Mouse (Mus musculus) thymus, adult 2 months (tissue): ENCODE measurements around the gene Frmd8. TPM values are rescaled to one million over a fixed set of nuclear protein-coding genes. Genes with fewer than 3 reads are reported as not detected.

Source experiments
- DNase-seq: peaks from one replicate; pipeline ENCODE4 v3.0.0; 2021
- H3K27ac ChIP-seq: fragments of 200-500 bp; 2 replicates; pipeline ENCODE4 v1.5.1; 2012; ENCODE audit warnings: low read length, control low read depth; ENCODE audit not compliant: control insufficient read depth, insufficient read depth
- H3K27me3 ChIP-seq: fragments of 200-500 bp; 2 replicates; pipeline ENCODE4 v1.6.1; 2012; ENCODE audit warnings: mild to moderate bottlenecking, low read length, moderate library complexity, mixed read lengths; ENCODE audit not compliant: control insufficient read depth, insufficient read depth
- H3K36me3 ChIP-seq: fragments of 200-500 bp; 2 replicates; pipeline ENCODE4 v1.6.1; 2012; ENCODE audit warnings: mild to moderate bottlenecking, low read length, moderate library complexity; ENCODE audit not compliant: control insufficient read depth, insufficient read depth
- H3K4me1 ChIP-seq: fragments of 200-500 bp; replicated peaks from 2 replicates; pipeline ENCODE4 v1.6.1; 2012; ENCODE audit warnings: low read length; ENCODE audit not compliant: control insufficient read depth, insufficient read depth
- H3K4me3 ChIP-seq: fragments of 200-500 bp; 2 replicates; pipeline ENCODE4 v1.5.1; 2012; ENCODE audit warnings: mild to moderate bottlenecking, low read length, control low read depth, moderate library complexity; ENCODE audit not compliant: control insufficient read depth, insufficient read depth
- CTCF ChIP-seq: fragments of 200-500 bp; IDR thresholded peaks from 2 replicates; pipeline ENCODE4 v1.5.1; 2012; ENCODE audit warnings: mild to moderate bottlenecking, control low read depth, low read length, moderate library complexity, borderline replicate concordance; ENCODE audit not compliant: control insufficient read depth, poor library complexity, insufficient read depth; ENCODE audit errors: extremely low read depth
- POLR2A ChIP-seq: fragments of 200-500 bp; IDR thresholded peaks from 2 replicates; pipeline ENCODE4 v1.6.1; 2012; ENCODE audit warnings: mild to moderate bottlenecking, low read length, control low read depth, moderate library complexity; ENCODE audit not compliant: control insufficient read depth, poor library complexity, insufficient read depth; ENCODE audit errors: extremely low read depth
- WGBS: fragments of 180-500 bp; shearing (Covaris S2); methylation state at CpG from one replicate; pipeline ENCODE4 v1.1.7; 2018; 5-methylcytosine and 5-hydroxymethylcytosine counted together
- polyA plus RNA-seq: library from polyadenylated mRNA; depleted of rRNA; stranded (reverse); fragments of >200 nt; gene quantifications from 2 replicates; pipeline ENCODE4 v1.2.3, GENCODE M21; 2012

Gene Frmd8
- polyA plus RNA-seq, 1 experiment: 121 TPM

GRCm38 (mm10) chr19:5838136-5838891 is 36.8 kb downstream of the Frmd8 start:
- Histone ChIP-seq H3K27ac (no peak overlapping the region), H3K27me3 (no peaks in the 10 kb centered on the region), H3K4me1 (peaks cover 36% of the 10 kb centered on the region), H3K4me3 (no peak overlapping the region), H3K36me3 (no peaks in the 10 kb centered on the region)
- TF ChIP-seq POLR2A (no peak), CTCF (no peak)
- WGBS: 90% methylated on average over 12 of the region's 12 CpGs
- no peak for DNase-seq

DNA sequence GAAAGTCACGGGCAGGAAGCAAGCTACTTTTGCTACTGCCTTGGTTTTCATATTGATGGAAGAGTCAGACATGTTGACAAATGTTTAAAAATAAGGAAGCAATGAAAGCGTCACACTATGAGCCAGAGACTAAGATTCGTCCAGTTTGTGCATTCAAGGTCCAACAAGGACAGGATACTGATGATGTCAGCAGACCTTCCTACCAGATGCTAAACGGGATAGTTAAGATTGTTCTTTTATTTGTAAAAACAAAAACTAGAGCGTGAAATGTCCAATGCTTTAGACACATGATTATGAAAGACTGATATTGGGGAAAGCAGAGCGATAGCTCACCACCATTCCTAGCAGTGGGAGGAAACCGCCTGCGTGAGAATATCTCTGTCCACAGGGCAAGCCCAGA is 37.5 kb downstream of the Frmd8 start:
- Histone ChIP-seq H3K4me1 (peaks cover 32% of the 10 kb centered on the region), H3K4me3 (no peak overlapping the region), H3K27ac (no peak overlapping the region), H3K36me3 (no peaks in the 10 kb centered on the region), H3K27me3 (no peaks in the 10 kb centered on the region)
- no peak for DNase-seq
- WGBS: 90% methylated on average over 8 of the region's 8 CpGs
- TF ChIP-seq CTCF (no peak), POLR2A (no peak)

GRCm38 (mm10) chr19:5836941-5837572 is 38.0 kb downstream of the Frmd8 start:
- TF ChIP-seq CTCF (no peak), POLR2A (no peak)
- Histone ChIP-seq H3K4me1 (peaks cover 30% of the 10 kb centered on the region), H3K27ac (no peak overlapping the region), H3K36me3 (no peaks in the 10 kb centered on the region), H3K4me3 (no peak overlapping the region), H3K27me3 (no peaks in the 10 kb centered on the region)
- DNase-seq: no peak
- WGBS: 92% methylated on average over 10 of the region's 10 CpGs

DNA sequence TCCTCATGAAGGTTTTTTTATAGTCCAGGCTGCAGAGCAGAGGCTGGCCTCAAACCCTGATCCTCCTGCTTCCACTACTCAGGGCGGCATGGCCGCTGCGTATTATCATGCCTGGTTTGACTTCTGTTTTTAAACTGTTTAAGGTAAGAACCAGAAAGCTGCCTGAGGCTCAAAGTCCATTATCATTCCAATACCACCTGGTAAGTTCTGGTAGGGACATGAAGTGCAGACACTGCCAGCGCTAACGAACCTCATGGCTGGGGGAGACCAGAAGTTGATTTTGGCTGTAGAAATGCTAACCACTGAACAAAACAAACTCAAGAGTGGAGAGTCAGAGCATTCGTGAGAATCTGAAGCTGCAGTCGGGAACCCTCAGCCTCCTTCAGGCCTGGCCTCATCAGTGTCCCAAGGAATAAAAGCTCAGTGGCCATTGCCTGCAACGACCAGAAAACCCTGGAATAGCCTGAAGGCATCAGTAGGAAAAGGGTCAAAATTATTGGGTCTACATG is 39.1 kb downstream of the Frmd8 start:
- no peak for DNase-seq
- no peak overlapping the region for H3K4me3 ChIP-seq
- no peak overlapping the region for H3K27ac ChIP-seq
- no peak for TF ChIP-seq CTCF
- no peak for TF ChIP-seq POLR2A
- no peaks in the 10 kb centered on the region for H3K27me3 ChIP-seq
- H3K36me3 ChIP-seq: no peaks in the 10 kb centered on the region
- peaks cover 25% of the 10 kb centered on the region for H3K4me1 ChIP-seq
- 96% methylated on average over 8 of the region's 8 CpGs for WGBS

DNA sequence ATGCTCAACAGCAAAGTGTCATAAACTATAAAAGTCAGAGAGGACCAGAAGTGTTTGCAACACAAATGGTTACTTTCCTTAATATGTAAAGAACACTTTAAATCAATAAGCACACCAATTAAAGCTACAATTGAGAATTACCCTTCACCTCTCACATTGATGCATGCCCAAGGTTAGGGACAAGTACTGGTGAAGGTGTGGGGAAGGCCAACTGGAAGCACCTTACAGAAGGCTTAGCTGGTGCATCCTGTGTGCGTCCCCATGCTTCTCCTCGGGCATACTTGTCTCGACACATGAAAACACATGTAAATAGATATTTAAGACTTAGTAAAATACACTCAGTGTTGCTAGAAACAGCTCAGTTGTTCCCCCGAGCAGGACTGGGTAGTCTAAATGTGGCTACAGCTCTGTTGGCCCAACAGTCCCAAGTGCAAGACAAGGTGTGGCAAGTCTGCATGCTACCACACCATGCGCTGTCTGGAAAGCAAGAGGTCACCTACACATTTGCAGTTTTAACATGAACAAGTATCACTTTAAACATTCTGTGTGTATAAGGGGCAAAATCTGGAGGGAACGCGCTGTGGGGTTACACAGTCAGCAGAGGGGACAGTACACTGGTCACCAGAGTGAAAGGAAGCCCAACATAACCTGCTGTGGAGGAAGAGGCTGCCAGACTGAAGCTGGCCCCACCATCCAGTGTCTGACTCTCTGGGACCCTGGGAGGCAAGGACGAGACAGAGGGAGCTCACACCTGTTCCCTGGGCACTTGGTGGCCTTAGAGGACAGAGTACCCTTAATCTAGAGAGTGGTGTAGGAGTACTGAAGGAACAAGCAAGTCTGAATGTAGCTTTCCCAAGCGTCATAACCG is 39.8 kb downstream of the Frmd8 start:
- H3K27ac ChIP-seq: no peak overlapping the region
- no peaks in the 10 kb centered on the region for H3K36me3 ChIP-seq
- TF ChIP-seq CTCF (no peak), POLR2A (no peak)
- no peak overlapping the region for H3K4me3 ChIP-seq
- WGBS: 95% methylated on average over 10 of the region's 10 CpGs
- peaks cover 22% of the 10 kb centered on the region for H3K4me1 ChIP-seq
- H3K27me3 ChIP-seq: no peaks in the 10 kb centered on the region
- DNase-seq: no peak
